Mouse (Mus musculus): ENCODE results near the gene Dgkz. TPM values are rescaled to one million over a fixed set of nuclear protein-coding genes. Genes with fewer than 3 reads are reported as not detected.

The Dgkz gene
- 160 and 296 TPM in 2 replicates for polyA plus RNA-seq (2012; rRNA removed; ENCODE audit: low replicate concordance)

DNA sequence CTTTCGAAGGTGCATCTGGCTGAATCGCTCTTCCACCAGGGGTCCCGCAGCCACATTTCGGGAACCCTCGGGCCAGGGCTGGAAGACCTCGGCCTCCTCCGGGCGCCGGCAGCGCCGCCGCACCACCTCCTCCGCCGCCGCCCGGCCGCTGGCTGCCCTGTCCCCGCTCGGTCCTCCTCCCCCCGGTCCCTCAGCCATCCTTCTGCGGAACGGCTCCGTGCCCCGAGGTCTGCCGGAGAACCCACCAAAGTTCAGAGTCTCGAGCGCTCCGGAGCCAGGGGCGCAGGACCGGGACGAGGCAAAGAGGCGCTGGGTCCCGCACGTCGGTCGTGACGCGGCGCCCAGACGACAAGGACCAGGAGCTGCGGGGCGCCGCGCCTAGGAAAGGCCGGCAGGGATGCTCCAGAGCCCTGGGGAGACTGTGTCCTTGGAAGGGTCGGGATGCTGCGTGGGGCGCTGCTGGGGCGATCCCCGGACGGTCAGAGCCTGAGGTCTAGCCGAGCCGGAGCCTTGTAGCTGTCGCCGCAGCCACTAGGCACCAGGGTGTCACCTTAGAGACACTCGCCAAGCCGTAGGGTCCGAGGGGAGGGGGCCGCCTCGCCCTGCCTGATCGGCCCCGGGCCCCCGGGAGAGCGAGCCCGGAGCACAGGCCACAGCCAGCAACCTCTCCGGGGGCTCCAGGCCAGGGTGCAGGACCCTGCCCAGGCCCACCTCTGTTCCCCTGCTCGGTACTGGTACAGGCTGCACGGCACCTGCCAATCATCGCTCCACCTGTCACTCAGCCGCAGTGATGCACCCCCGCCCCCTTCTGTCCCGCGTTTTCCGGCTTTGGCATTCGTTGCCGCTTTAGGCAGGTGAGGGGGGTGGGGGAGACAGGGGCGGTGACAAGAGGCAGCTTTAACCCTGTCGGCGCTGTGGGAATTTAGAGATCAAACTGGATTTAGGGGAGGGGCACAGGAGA, at the start of gene Dgkz:
Dgkz (minus strand) TSS at position 284 of the 961 bp plus-strand sequence.

DNA sequence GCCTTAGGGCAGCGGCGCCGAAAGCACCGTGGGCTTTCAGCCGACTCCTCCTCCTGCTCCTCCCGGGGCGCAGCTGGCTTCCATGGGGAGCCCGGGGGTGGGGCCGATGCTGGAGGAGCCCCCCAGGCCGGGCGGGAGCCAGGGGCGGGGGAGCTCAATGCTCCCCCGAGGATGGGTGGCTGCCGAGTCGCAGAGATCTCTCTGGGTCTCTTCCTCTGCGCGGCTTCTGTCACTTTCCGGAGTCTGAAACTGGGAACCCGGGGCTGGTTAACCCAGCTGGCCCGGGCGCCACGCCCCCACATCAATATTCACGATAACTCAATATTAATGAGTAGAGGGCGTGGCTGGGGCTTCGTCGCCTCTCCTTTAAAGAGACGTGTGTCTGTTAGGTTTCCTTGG, 48.6 kb upstream of the Dgkz start, which contains the start of gene Creb3l1:
Creb3l1 (minus strand) TSS at position 229 of the 399 bp plus-strand sequence.

DNA sequence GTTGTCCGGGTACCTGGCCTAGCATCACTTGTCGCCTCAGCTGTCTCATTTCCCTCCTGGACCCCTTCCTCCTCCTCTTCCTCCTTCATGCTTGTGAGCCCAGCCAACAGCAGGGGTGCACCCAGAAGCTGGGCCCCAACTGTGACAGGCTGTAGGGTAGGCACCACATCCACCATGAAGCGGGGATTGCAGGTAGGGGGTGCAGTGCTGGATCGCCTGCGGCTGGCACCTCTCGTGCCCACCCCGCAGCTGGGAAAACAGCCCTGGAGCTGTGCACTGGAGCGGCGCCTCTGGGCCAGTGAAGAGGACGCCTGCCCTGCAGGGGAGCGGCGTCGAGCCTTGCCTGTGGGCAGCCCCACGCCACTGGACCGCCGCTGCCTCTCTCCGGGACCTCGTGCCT, 30.2 kb downstream of the Dgkz start, which contains the start of gene Gm9821:
Gm9821 (plus strand) TSS at position 221 of the 400 bp plus-strand sequence.

DNA sequence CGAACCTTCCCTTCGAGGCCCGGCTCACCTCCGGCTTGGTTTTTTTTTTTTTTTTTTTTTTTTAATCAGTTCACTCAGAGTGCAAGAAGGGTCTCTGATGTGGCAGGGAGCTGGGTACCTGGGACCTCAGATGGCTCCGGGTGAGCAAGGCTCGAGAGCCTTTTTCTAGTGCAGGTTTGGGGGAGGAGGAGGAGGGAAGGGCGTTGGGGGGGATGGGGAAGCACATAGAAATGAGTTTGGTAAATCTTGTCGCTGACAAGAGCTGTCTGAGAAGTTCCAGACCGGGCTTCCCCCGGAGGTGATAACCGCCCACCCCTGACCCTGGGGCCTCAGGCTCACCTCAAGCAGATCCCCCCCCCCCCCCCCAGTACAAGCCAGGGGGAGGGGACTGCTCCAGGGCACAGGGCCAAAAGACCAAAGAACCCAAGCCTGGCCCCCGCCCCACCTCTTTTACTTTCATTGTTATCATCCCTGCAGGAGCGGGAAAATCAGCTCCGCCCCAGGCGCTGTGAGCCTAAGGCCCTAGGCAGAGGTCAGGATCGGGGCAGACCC, 43.4 kb downstream of the Dgkz start, which contains the start of gene Mdk:
Mdk (minus strand) TSS at position 138 of the 552 bp plus-strand sequence.

DNA sequence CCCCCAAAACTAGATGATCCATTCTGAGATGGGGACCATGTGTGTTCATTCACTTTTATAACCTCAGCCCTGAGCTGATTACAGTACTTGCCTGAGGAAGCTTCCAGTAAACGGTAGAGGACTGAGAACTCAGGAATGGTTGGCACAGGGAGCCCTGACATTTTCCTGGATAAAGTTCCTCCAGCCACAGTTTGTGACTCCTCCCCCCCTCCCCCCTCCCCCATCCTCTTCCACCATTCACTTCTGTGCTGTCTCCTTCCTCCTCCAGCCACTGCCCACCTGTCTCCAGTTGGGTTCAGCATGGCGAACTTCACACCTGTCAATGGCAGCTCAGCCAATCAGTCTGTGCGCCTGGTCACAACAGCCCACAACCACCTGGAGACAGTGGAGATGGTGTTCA, 48.7 kb downstream of the Dgkz start, which contains the start of gene Chrm4:
Chrm4 (plus strand) TSS at position 301 of the 400 bp plus-strand sequence.

Other genes starting within 250 kb of the Dgkz start
- gene Ambra1, start 245.7 kb downstream of the Dgkz start, polyA plus RNA-seq (2012; rRNA removed; ENCODE audit: low replicate concordance), result 21.8 and 21.9 TPM in 2 replicates
- 0.46 and 0.78 TPM in 2 replicates for gene Chrm4, start 48.6 kb downstream of the Dgkz start, polyA plus RNA-seq (2012; rRNA removed; ENCODE audit: low replicate concordance)
- 10.3 and 16.7 TPM in 2 replicates for gene Mdk, start 43.6 kb downstream of the Dgkz start, polyA plus RNA-seq (2012; rRNA removed; ENCODE audit: low replicate concordance)
- not detected in 2 replicates for gene Gm9821, start 30.2 kb downstream of the Dgkz start, polyA plus RNA-seq (2012; rRNA removed; ENCODE audit: low replicate concordance)
- gene Creb3l1, start 48.6 kb upstream of the Dgkz start, polyA plus RNA-seq (2012; rRNA removed; ENCODE audit: low replicate concordance), result 5.8 and 12.5 TPM in 2 replicates
- gene Phf21a, start 117.3 kb upstream of the Dgkz start, polyA plus RNA-seq (2012; rRNA removed; ENCODE audit: low replicate concordance), result 59.3 and 63.7 TPM in 2 replicates

Data from mammary gland, adult 2 months (tissue).